Mouse (Mus musculus) liver, embryonic 11.5 days (tissue): ENCODE data around the gene Cenpa. TPM values are rescaled to one million over a fixed set of nuclear protein-coding genes. Genes with fewer than 3 reads are reported as not detected.
"Not testable (repeated sequence)": the region's sequence is repeated elsewhere in the genome, so short reads cannot be mapped to it uniquely, and the experiment has no call there.

ENCODE experiments used
- ATAC-seq: fragments of 200-750 bp; cut with Nextera tagmentation; replicated peaks from 2 replicates; pipeline ENCODE4 v1.8.0; 2017; ENCODE audit warnings: moderate number of reproducible peaks, mild to moderate bottlenecking, moderate TSS enrichment, moderate library complexity; ENCODE audit not compliant: low FRiP score
- DNase-seq: peaks from one replicate; pipeline ENCODE4 v3.0.0-alpha.2; 2017; ENCODE audit warnings: low spot score
- H3K27ac ChIP-seq: fragments of 300-500 bp; sonication (generic); 2 replicates; pipeline ENCODE4 v1.5.1; 2014; ENCODE audit warnings: mild to moderate bottlenecking, low read depth, low read length, control low read depth
- H3K27me3 ChIP-seq: fragments of 300-500 bp; sonication (generic); replicated peaks from 2 replicates; pipeline ENCODE4 v1.6.1; 2014; ENCODE audit warnings: low read length, mixed read lengths; ENCODE audit not compliant: control insufficient read depth, insufficient read depth
- H3K36me3 ChIP-seq: fragments of 300-500 bp; sonication (generic); 2 replicates; pipeline ENCODE4 v1.6.1; 2014; ENCODE audit warnings: mild to moderate bottlenecking, low read length, moderate library complexity, mixed read lengths; ENCODE audit not compliant: control insufficient read depth, insufficient read depth
- H3K4me1 ChIP-seq: fragments of 300-500 bp; sonication (generic); replicated peaks from 2 replicates; pipeline ENCODE4 v1.6.1; 2014; ENCODE audit warnings: low read length, mixed read lengths; ENCODE audit not compliant: control insufficient read depth, insufficient read depth
- H3K4me2 ChIP-seq: fragments of 300-500 bp; sonication (generic); 2 replicates; pipeline ENCODE4 v1.6.1; 2014; ENCODE audit warnings: mild to moderate bottlenecking, control low read depth, moderate library complexity
- H3K4me3 ChIP-seq: fragments of 300-500 bp; sonication (generic); 2 replicates; pipeline ENCODE4 v1.5.1; 2014; ENCODE audit warnings: low read depth, low read length, control low read depth
- H3K9ac ChIP-seq: fragments of 300-500 bp; sonication (generic); 2 replicates; pipeline ENCODE4 v1.6.1; 2014; ENCODE audit warnings: low read depth, low read length, control low read depth
- H3K9me3 ChIP-seq: fragments of 300-500 bp; sonication (generic); 2 replicates; pipeline ENCODE4 v1.6.1; 2016; ENCODE audit warnings: low read length, inconsistent platforms, mixed read lengths; ENCODE audit not compliant: control insufficient read depth
- WGBS: fragments of 180-500 bp; shearing (Covaris S2); extraction: QIAGEN DNeasy Blood & Tissue Kit; methylation state at CpG from one replicate; pipeline ENCODE4 v1.1.7; 2014; 5-methylcytosine and 5-hydroxymethylcytosine counted together
- polyA plus RNA-seq: library from polyadenylated mRNA; unstranded; fragments of >200 nt; fragmentation: Nextera tagmentation; extraction: Ambion mirVana; gene quantifications from 2 replicates; pipeline ENCODE4 v1.2.1, GENCODE M21; 2014

Gene Cenpa
- polyA plus RNA-seq, 1 experiment from 2014 or later, result 357 TPM

GRCm38 (mm10) chr5:30678722-30679296 is 12.2 kb downstream of the Cenpa start:
- Histone ChIP-seq H3K4me3 (no peak overlapping the region), H3K4me2 (no peak overlapping the region), H3K9me3 (no peaks in the 10 kb centered on the region), H3K9ac (no peak overlapping the region), H3K27ac (no peak overlapping the region), H3K27me3 (no peaks in the 10 kb centered on the region), H3K36me3 (peaks cover 13% of the 10 kb centered on the region), H3K4me1 (no peaks in the 10 kb centered on the region)
- DNase-seq (no peak), ATAC-seq (no peak)
- WGBS, result 95% methylated on average over 4 of the region's 4 CpGs

- Histone ChIP-seq H3K27ac (no peak overlapping the region), H3K4me1 (no peaks in the 10 kb centered on the region), H3K36me3 (peaks cover 8% of the 10 kb centered on the region), H3K4me3 (no peak overlapping the region), H3K9me3 (no peaks in the 10 kb centered on the region), H3K9ac (no peak overlapping the region), H3K4me2 (no peak overlapping the region), H3K27me3 (no peaks in the 10 kb centered on the region)
- DNase-seq (no peak), ATAC-seq (no peak)
- 66% methylated on average over 5 of the region's 5 CpGs for WGBS
These were observed 13.0 kb downstream of the Cenpa start for GRCm38 (mm10) chr5:30679593-30679992.

- no peaks in the 10 kb centered on the region for H3K27me3 ChIP-seq
- H3K9ac ChIP-seq, result no peak overlapping the region
- no peaks in the 10 kb centered on the region for H3K9me3 ChIP-seq
- no peaks in the 10 kb centered on the region for H3K36me3 ChIP-seq
- 85% methylated on average over 5 of the region's 5 CpGs for WGBS
- DNase-seq (no peak), ATAC-seq (no peak)
- H3K4me1 ChIP-seq, result no peaks in the 10 kb centered on the region
- no peak overlapping the region for H3K4me3 ChIP-seq
- no peak overlapping the region for H3K27ac ChIP-seq
- no peak overlapping the region for H3K4me2 ChIP-seq
These were observed 15.4 kb downstream of the Cenpa start for GRCm38 (mm10) chr5:30681970-30682369.

- Histone ChIP-seq H3K27ac (no peak overlapping the region), H3K4me3 (no peak overlapping the region), H3K9ac (no peak overlapping the region), H3K27me3 (no peaks in the 10 kb centered on the region; the same call in 1 of the 2 replicates), H3K4me1 (no peaks in the 10 kb centered on the region), H3K36me3 (no peaks in the 10 kb centered on the region), H3K4me2 (no peak overlapping the region), H3K9me3 (no peaks in the 10 kb centered on the region)
- DNase-seq (no peak), ATAC-seq (no peak)
These were observed 16.5 kb downstream of the Cenpa start for GRCm38 (mm10) chr5:30682967-30683600.

- DNase-seq (no peak), ATAC-seq (no peak)
- Histone ChIP-seq H3K36me3 (no peaks in the 10 kb centered on the region), H3K4me3 (no peak overlapping the region), H3K27ac (no peak overlapping the region), H3K27me3 (no peaks in the 10 kb centered on the region; the same call in 1 of the 2 replicates), H3K4me1 (no peaks in the 10 kb centered on the region), H3K9me3 (no peaks in the 10 kb centered on the region), H3K4me2 (no peak overlapping the region), H3K9ac (no peak overlapping the region)
- WGBS, result 74% methylated on average over 3 of the region's 3 CpGs
These were observed 17.4 kb downstream of the Cenpa start for GRCm38 (mm10) chr5:30683993-30684392.

- no peak overlapping the region for H3K27ac ChIP-seq
- no peaks in the 10 kb centered on the region for H3K4me1 ChIP-seq
- ATAC-seq, result no peak
- no peak overlapping the region for H3K4me3 ChIP-seq
- H3K27me3 ChIP-seq, result no peaks in the 10 kb centered on the region; the same call in 1 of the 2 replicates
- no peak overlapping the region for H3K9ac ChIP-seq
- no peaks in the 10 kb centered on the region for H3K36me3 ChIP-seq
- no peaks in the 10 kb centered on the region for H3K9me3 ChIP-seq
- no peak overlapping the region for H3K4me2 ChIP-seq
- 48% methylated on average over 3 of the region's 3 CpGs for WGBS
- DNase-seq, result no peak
These were observed 20.2 kb downstream of the Cenpa start for GRCm38 (mm10) chr5:30686781-30687180.

- Histone ChIP-seq H3K4me1 (no peaks in the 10 kb centered on the region), H3K27me3 (no peaks in the 10 kb centered on the region), H3K9me3 (no peaks in the 10 kb centered on the region), H3K4me3 (no peak overlapping the region), H3K9ac (no peak overlapping the region), H3K27ac (no peak overlapping the region), H3K4me2 (no peak overlapping the region), H3K36me3 (no peaks in the 10 kb centered on the region)
- DNase-seq, result no peak
- WGBS, result 61% methylated on average over 8 of the region's 8 CpGs
- ATAC-seq, result 0 out of 2 replicates have a peak, but pooled peaks have one; percentile 53
These were observed 33.9 kb downstream of the Cenpa start for GRCm38 (mm10) chr5:30700361-30701000.

- not testable (repeated sequence) for H3K27ac ChIP-seq, H3K36me3 ChIP-seq, H3K4me1 ChIP-seq, H3K4me3 ChIP-seq, H3K4me2 ChIP-seq, H3K9ac ChIP-seq, H3K9me3 ChIP-seq, H3K27me3 ChIP-seq, DNase-seq, ATAC-seq
- WGBS, result 36% methylated on average over 4 of the region's 4 CpGs
These were observed 34.8 kb downstream of the Cenpa start for GRCm38 (mm10) chr5:30701373-30701772.

- ATAC-seq, result no peak
- Histone ChIP-seq H3K27me3 (peaks cover under 1% of the 10 kb centered on the region; the same call in 1 of the 2 replicates), H3K4me2 (no peak overlapping the region), H3K9me3 (no peaks in the 10 kb centered on the region), H3K36me3 (no peaks in the 10 kb centered on the region), H3K4me3 (no peak overlapping the region), H3K27ac (no peak overlapping the region), H3K4me1 (no peaks in the 10 kb centered on the region), H3K9ac (no peak overlapping the region)
- DNase-seq, result no peak
- 71% methylated on average over 3 of the region's 3 CpGs for WGBS
These were observed 35.3 kb downstream of the Cenpa start for GRCm38 (mm10) chr5:30701866-30702265.
